Mouse (Mus musculus) right cerebral cortex, postnatal 10 days (tissue): Measurements from ENCODE around the gene Sec63.

Experiments
- DNase-seq, 2 experiments: peaks; one replicate each; pipeline ENCODE4 v3.0.0; 2021; ENCODE audit warnings: low spot score in 2 of 2

Sec63 gene

GRCm38 (mm10) chr10:42830007-42830406 lies 68.7 kb downstream of the Sec63 start:
- no peak for DNase-seq

- DNase-seq = no peak
Observed at GRCm38 (mm10) chr10:42830409-42830808, 69.1 kb downstream of the Sec63 start.

- no peak for DNase-seq
Observed at GRCm38 (mm10) chr10:42832677-42833076, 71.4 kb downstream of the Sec63 start.

GRCm38 (mm10) chr10:42833871-42834727 lies 72.8 kb downstream of the Sec63 start:
- DNase-seq = peak; percentile 47 to 68

- no peak for DNase-seq
Observed at GRCm38 (mm10) chr10:42838106-42838505, 76.8 kb downstream of the Sec63 start.

GRCm38 (mm10) chr10:42838736-42839135 lies 77.4 kb downstream of the Sec63 start:
- no peak for DNase-seq

GRCm38 (mm10) chr10:42840036-42840435 lies 78.7 kb downstream of the Sec63 start:
- no peak for DNase-seq

GRCm38 (mm10) chr10:42841531-42842195 lies 80.4 kb downstream of the Sec63 start:
- no peak for DNase-seq

GRCm38 (mm10) chr10:42842358-42842757 lies 81.1 kb downstream of the Sec63 start:
- peak; percentile 59 to 77 for DNase-seq

GRCm38 (mm10) chr10:42843416-42843815 lies 82.1 kb downstream of the Sec63 start:
- DNase-seq = no peak

GRCm38 (mm10) chr10:42845480-42845879 lies 84.2 kb downstream of the Sec63 start:
- peak in 1 of 2 experiments; percentile 4 for DNase-seq

GRCm38 (mm10) chr10:42848179-42849080 lies 87.1 kb downstream of the Sec63 start:
- DNase-seq = no peak

- no peak for DNase-seq
Observed at GRCm38 (mm10) chr10:42849081-42849400, 87.7 kb downstream of the Sec63 start.

GRCm38 (mm10) chr10:42854838-42855237 lies 93.5 kb downstream of the Sec63 start:
- DNase-seq = no peak

GRCm38 (mm10) chr10:42855250-42855649 lies 94.0 kb downstream of the Sec63 start:
- DNase-seq = no peak

- no peak for DNase-seq
Observed at GRCm38 (mm10) chr10:42856574-42856973, 95.3 kb downstream of the Sec63 start.

- DNase-seq = no peak
Observed at GRCm38 (mm10) chr10:42857021-42857420, 95.7 kb downstream of the Sec63 start.

- DNase-seq = no peak
Observed at GRCm38 (mm10) chr10:42859781-42860158, 98.5 kb downstream of the Sec63 start.

GRCm38 (mm10) chr10:42860159-42860911 lies 99.0 kb downstream of the Sec63 start, which contains the start of gene Scml4:
Gene Scml4, plus strand, starts transcription at chr10:42860370.
- DNase-seq = peak; percentile 55 to 67

- DNase-seq = no peak
Observed at GRCm38 (mm10) chr10:42861446-42861845, 100.2 kb downstream of the Sec63 start.

- DNase-seq = no peak
Observed at GRCm38 (mm10) chr10:42862102-42862740, 100.9 kb downstream of the Sec63 start.
